Mouse (Mus musculus) heart, embryonic 10.5 days (tissue): ENCODE results near the gene Lrrc36. TPM values are rescaled to one million over a fixed set of nuclear protein-coding genes. Genes with fewer than 3 reads are reported as not detected.
A peak's percentile ranks its signal among the peaks of the same experiment; 100 is the strongest.

ENCODE experiments used
- DNase-seq: peaks from one replicate; pipeline ENCODE4 v3.0.0-alpha.2; 2017; ENCODE audit warnings: low spot score
- H3K27ac ChIP-seq: fragments of 300-500 bp; sonication (generic); 2 replicates; pipeline ENCODE4 v1.5.1; 2016; ENCODE audit warnings: mild to moderate bottlenecking
- H3K27me3 ChIP-seq: fragments of 300-500 bp; sonication (generic); 2 replicates; pipeline ENCODE4 v1.6.1; 2016; ENCODE audit warnings: mild to moderate bottlenecking; ENCODE audit not compliant: poor library complexity, insufficient read depth, severe bottlenecking
- H3K36me3 ChIP-seq: fragments of 300-500 bp; sonication (generic); 2 replicates; pipeline ENCODE4 v1.6.1; 2016; ENCODE audit warnings: mild to moderate bottlenecking, moderate library complexity
- H3K4me1 ChIP-seq: fragments of 300-500 bp; sonication (generic); 2 replicates; pipeline ENCODE4 v1.6.1; 2016; ENCODE audit warnings: mild to moderate bottlenecking
- H3K4me3 ChIP-seq: fragments of 300-500 bp; sonication (generic); 2 replicates; pipeline ENCODE4 v1.5.1; 2016; ENCODE audit warnings: mild to moderate bottlenecking, moderate library complexity
- H3K9me3 ChIP-seq: fragments of 300-500 bp; sonication (generic); 2 replicates; pipeline ENCODE4 v1.6.1; 2016; ENCODE audit warnings: mild to moderate bottlenecking, moderate library complexity
- WGBS: fragments of 180-500 bp; shearing (Covaris S2); methylation state at CpG from one replicate; pipeline ENCODE4 v1.1.7; 2016; 5-methylcytosine and 5-hydroxymethylcytosine counted together
- polyA plus RNA-seq: library from polyadenylated mRNA; unstranded; fragments of >200 nt; fragmentation: Nextera tagmentation; extraction: Ambion mirVana; gene quantifications from 2 replicates; pipeline ENCODE4 v1.2.1, GENCODE M21; 2016

Gene Lrrc36
- polyA plus RNA-seq = 0.09 TPM in 1 of 2 replicates, not detected in the other

- Histone ChIP-seq H3K4me1 (peaks cover 7% of the 10 kb centered on the region), H3K27me3 (peaks cover 34% of the 10 kb centered on the region), H3K9me3 (no peaks in the 10 kb centered on the region), H3K36me3 (no peaks in the 10 kb centered on the region), H3K27ac (no peak within 1 kb of the TSS), H3K4me3 (peak within 1 kb of the TSS; percentile 57)
- WGBS = 2% methylated on average over 34 of the region's 34 CpGs
- peak; percentile 85 for DNase-seq
These were observed at the start of gene Lrrc36, which contains the start of gene Kctd19 for GRCm38 (mm10) chr8:105413391-105413790. Gene Lrrc36 (plus strand): TSS chr8:105413571. Gene Kctd19 (minus strand): TSS chr8:105413502.

DNA sequence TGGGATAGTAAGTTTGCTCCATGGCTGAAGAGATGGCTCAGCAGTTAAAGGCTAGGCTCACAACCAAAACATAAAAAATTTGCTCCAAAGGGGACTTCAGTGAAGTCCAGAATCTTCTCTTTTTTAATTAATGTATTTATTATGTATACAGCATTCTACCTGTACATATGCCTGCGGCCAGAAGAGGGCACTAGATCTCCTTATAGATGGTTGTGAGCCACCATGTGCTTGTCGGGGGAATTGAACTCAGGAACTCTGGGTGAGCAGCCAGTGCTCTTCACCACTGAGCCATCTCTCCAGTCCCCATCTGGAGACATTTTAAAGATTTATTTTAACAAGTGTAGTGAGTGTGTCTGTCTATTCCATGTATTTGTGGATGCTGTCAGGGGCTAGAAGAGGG is 46.3 kb upstream of the Lrrc36 start:
- 66% methylated on average over 2 of the region's 2 CpGs for WGBS
- H3K9me3 ChIP-seq = no peaks in the 10 kb centered on the region
- H3K27me3 ChIP-seq = no peaks in the 10 kb centered on the region
- H3K4me1 ChIP-seq = peaks cover 17% of the 10 kb centered on the region
- H3K36me3 ChIP-seq = peaks cover 6% of the 10 kb centered on the region; the same call in 1 of the 2 replicates
- no peak overlapping the region for H3K4me3 ChIP-seq
- no peak for DNase-seq
- H3K27ac ChIP-seq = no peak overlapping the region

DNA sequence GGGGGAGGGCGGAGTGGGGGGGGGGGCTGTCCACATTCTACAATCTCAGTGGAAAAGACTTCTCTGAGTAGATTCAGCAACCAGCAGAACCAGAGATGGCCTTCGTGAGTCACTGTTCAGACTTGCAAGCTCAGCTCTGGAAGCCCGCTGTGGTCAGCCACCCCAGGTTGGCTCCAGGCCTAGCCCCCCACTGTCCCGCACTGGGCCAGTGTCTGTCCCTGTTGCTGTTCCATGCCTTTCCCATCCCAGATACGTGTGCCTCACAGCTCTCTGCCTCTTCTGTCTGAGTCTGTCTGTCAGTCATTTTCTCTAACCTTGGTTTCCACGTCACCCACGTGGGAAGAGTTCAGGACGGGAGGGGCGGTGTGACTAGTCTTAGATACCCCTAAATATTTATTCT is 40.9 kb upstream of the Lrrc36 start:
- no peak for DNase-seq
- H3K27ac ChIP-seq = no peak overlapping the region
- no peaks in the 10 kb centered on the region for H3K36me3 ChIP-seq
- H3K27me3 ChIP-seq = peaks cover 40% of the 10 kb centered on the region
- H3K4me1 ChIP-seq = peaks cover 27% of the 10 kb centered on the region
- no peaks in the 10 kb centered on the region for H3K9me3 ChIP-seq
- H3K4me3 ChIP-seq = no peak overlapping the region
- WGBS = 77% methylated on average over 9 of the region's 9 CpGs

- peaks cover 24% of the 10 kb centered on the region for H3K4me1 ChIP-seq
- H3K27ac ChIP-seq = no peak within 1 kb of the TSS; the same call in 1 of the 2 replicates
- WGBS = 38% methylated on average over 2 of the region's 2 CpGs
- peaks cover 46% of the 10 kb centered on the region for H3K27me3 ChIP-seq
- no peaks in the 10 kb centered on the region for H3K9me3 ChIP-seq
- H3K36me3 ChIP-seq = no peaks in the 10 kb centered on the region
- peak within 1 kb of the TSS; percentile 45; the same call in 1 of the 2 replicates for H3K4me3 ChIP-seq
- DNase-seq = no peak
These were observed 40.3 kb upstream of the Lrrc36 start, which contains the start of gene Plekhg4 for GRCm38 (mm10) chr8:105373032-105373431. Gene Plekhg4 (plus strand): TSS chr8:105373274.

DNA sequence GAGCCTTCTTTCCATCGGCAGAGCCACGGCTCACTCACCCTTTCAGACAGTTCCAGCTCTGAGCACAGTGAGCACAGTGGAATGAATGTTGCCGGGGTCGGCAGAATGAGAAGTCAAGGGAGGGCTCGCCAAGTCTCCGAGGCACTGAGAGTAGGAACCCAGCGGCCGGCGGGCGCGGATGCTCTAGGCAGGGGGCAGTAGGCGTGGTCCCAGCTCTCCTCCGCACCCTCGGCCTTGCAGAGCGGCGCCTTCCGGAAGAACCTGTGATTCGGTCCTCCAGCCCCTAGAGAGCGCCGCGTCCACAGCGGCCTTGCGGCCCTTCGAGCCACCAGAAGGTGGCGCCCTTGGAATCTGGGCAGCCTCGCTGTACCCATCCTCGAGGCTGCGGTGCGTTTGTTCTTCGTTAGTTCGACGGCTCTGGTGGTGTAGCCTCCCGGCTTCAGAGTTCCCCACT is 38.8 kb upstream of the Lrrc36 start:
- DNase-seq = no peak
- no peaks in the 10 kb centered on the region for H3K36me3 ChIP-seq
- H3K4me1 ChIP-seq = peaks cover 17% of the 10 kb centered on the region
- peak overlapping the region; percentile 45 for H3K4me3 ChIP-seq
- no peaks in the 10 kb centered on the region for H3K9me3 ChIP-seq
- peaks cover 56% of the 10 kb centered on the region for H3K27me3 ChIP-seq
- 0 out of 2 replicates have a peak overlapping the region, but pooled peaks have one; percentile 19 for H3K27ac ChIP-seq
- WGBS = 22% methylated on average over 33 of the region's 33 CpGs

GRCm38 (mm10) chr8:105378673-105379072 is 34.7 kb upstream of the Lrrc36 start:
- WGBS = 67% methylated on average over 19 of the region's 19 CpGs
- Histone ChIP-seq H3K36me3 (no peaks in the 10 kb centered on the region), H3K4me3 (no peak overlapping the region), H3K9me3 (no peaks in the 10 kb centered on the region), H3K27me3 (peaks cover 51% of the 10 kb centered on the region; the same call in 1 of the 2 replicates), H3K4me1 (peaks cover 16% of the 10 kb centered on the region), H3K27ac (no peak overlapping the region)
- no peak for DNase-seq

GRCm38 (mm10) chr8:105380308-105380707 is 33.1 kb upstream of the Lrrc36 start:
- Histone ChIP-seq H3K4me3 (no peak overlapping the region), H3K27ac (no peak overlapping the region), H3K27me3 (peaks cover 43% of the 10 kb centered on the region; the same call in 1 of the 2 replicates), H3K36me3 (no peaks in the 10 kb centered on the region), H3K4me1 (peaks cover 7% of the 10 kb centered on the region; the same call in 1 of the 2 replicates), H3K9me3 (no peaks in the 10 kb centered on the region)
- WGBS = 79% methylated on average over 12 of the region's 12 CpGs
- no peak for DNase-seq

- Histone ChIP-seq H3K4me3 (no peak overlapping the region), H3K27me3 (peaks cover 15% of the 10 kb centered on the region), H3K4me1 (peaks cover 23% of the 10 kb centered on the region; the same call in 1 of the 2 replicates), H3K9me3 (no peaks in the 10 kb centered on the region), H3K27ac (no peak overlapping the region), H3K36me3 (no peaks in the 10 kb centered on the region)
- 89% methylated on average over 2 of the region's 2 CpGs for WGBS
- DNase-seq = no peak
These were observed 29.3 kb upstream of the Lrrc36 start for GRCm38 (mm10) chr8:105384070-105384469.

DNA sequence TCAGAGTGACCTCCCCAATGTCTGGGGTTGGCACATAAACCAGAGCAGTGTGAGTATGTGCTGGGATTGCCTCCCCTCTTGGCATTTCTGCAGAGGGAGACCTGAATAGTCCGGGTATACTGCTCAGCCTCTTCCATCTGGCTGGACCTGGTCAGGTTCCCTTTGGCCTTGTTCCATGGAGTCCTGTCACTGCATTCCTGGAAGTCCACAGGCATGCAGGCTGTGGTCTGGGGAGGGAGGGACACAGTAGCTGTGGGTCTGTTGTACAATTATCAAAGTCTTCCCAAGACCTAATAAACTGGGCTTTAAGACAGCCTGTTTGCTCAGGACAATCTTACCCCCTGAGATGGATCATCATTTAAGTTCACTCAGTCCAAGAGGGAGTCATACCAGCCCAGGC is 26.2 kb upstream of the Lrrc36 start:
- 38% methylated on average over 1 of the region's 1 CpGs for WGBS
- Histone ChIP-seq H3K36me3 (no peaks in the 10 kb centered on the region), H3K27ac (no peak overlapping the region), H3K9me3 (no peaks in the 10 kb centered on the region), H3K4me1 (peaks cover 23% of the 10 kb centered on the region; the same call in 1 of the 2 replicates), H3K27me3 (peaks cover 16% of the 10 kb centered on the region), H3K4me3 (no peak overlapping the region)
- no peak for DNase-seq

- H3K27me3 ChIP-seq = peaks cover 16% of the 10 kb centered on the region
- no peak overlapping the region for H3K4me3 ChIP-seq
- no peak overlapping the region for H3K27ac ChIP-seq
- no peaks in the 10 kb centered on the region for H3K9me3 ChIP-seq
- no peaks in the 10 kb centered on the region for H3K36me3 ChIP-seq
- 77% methylated on average over 6 of the region's 6 CpGs for WGBS
- peaks cover 33% of the 10 kb centered on the region for H3K4me1 ChIP-seq
- DNase-seq = no peak
These were observed 24.3 kb upstream of the Lrrc36 start for GRCm38 (mm10) chr8:105389096-105389495.

- H3K4me3 ChIP-seq = no peak overlapping the region
- H3K27me3 ChIP-seq = peaks cover 22% of the 10 kb centered on the region; the same call in 1 of the 2 replicates
- 0 out of 2 replicates have a peak overlapping the region, but pooled peaks have one; percentile 6 for H3K27ac ChIP-seq
- no peak for DNase-seq
- no peaks in the 10 kb centered on the region for H3K9me3 ChIP-seq
- 67% methylated on average over 12 of the region's 12 CpGs for WGBS
- H3K4me1 ChIP-seq = peaks cover 10% of the 10 kb centered on the region
- H3K36me3 ChIP-seq = no peaks in the 10 kb centered on the region
These were observed 20.1 kb upstream of the Lrrc36 start for GRCm38 (mm10) chr8:105393089-105393787.

GRCm38 (mm10) chr8:105393915-105394314 is 19.5 kb upstream of the Lrrc36 start:
- no peaks in the 10 kb centered on the region for H3K36me3 ChIP-seq
- no peak overlapping the region for H3K27ac ChIP-seq
- 77% methylated on average over 7 of the region's 7 CpGs for whole genome bisulfite sequencing
- no peaks in the 10 kb centered on the region for H3K9me3 ChIP-seq
- H3K4me1 ChIP-seq = peaks cover 10% of the 10 kb centered on the region
- DNase-seq = no peak
- peaks cover 19% of the 10 kb centered on the region; the same call in 1 of the 2 replicates for H3K27me3 ChIP-seq
- H3K4me3 ChIP-seq = no peak overlapping the region

GRCm38 (mm10) chr8:105397747-105398146 is 15.6 kb upstream of the Lrrc36 start:
- peak; percentile 75 for DNase-seq
- peaks cover 10% of the 10 kb centered on the region for H3K4me1 ChIP-seq
- H3K36me3 ChIP-seq = no peaks in the 10 kb centered on the region
- H3K4me3 ChIP-seq = no peak overlapping the region
- H3K27ac ChIP-seq = no peak overlapping the region
- peaks cover 10% of the 10 kb centered on the region; the same call in 1 of the 2 replicates for H3K27me3 ChIP-seq
- 26% methylated on average over 3 of the region's 3 CpGs for WGBS
- H3K9me3 ChIP-seq = no peaks in the 10 kb centered on the region
